Mouse (Mus musculus): Measurements from ENCODE around the gene Ap5z1.

The Ap5z1 gene

DNA sequence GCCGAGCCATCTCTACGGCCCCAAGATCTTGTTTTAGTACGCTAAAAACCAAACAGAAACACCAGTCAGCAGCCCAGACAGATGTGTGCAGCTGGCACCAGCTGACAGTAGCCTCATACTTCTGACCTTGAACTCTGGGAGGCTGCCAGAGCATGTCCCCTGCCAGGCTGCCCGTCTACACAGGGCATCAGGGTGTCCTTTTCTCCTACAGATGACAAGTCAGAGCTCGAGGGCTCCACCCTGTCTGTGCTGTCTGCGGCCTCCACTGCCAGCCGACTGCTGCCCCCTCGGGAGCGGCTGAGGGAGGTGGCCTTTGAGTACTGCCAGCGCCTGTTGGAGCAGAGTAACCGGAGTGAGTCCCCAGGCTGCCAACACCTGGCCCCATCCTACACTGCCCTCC is 6.1 kb downstream of the Ap5z1 start:
- no peak for DNase-seq (ENCODE audit: low spot score in 2 of 2)

DNA sequence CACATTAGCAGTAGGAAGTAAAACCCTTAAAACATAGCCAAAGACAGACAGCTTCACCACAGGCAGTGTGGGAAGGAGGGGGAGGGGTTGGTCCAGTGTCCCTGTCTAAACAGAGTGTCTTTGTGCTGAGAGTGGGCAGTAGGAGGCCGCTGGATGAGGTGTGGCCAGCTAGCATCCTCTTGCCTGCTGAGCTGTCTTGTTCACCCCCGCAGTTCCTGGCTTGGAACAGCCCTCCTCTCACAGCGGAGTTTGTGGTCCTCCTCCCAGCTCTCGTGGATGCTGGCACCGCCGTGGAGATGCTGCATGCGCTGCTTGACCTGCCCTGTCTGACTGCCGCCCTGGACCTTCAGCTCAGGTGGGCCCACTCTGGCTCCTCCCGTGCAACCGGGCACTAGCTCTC is 10.0 kb downstream of the Ap5z1 start:
- no peak for DNase-seq (ENCODE audit: low spot score in 2 of 2)

DNA sequence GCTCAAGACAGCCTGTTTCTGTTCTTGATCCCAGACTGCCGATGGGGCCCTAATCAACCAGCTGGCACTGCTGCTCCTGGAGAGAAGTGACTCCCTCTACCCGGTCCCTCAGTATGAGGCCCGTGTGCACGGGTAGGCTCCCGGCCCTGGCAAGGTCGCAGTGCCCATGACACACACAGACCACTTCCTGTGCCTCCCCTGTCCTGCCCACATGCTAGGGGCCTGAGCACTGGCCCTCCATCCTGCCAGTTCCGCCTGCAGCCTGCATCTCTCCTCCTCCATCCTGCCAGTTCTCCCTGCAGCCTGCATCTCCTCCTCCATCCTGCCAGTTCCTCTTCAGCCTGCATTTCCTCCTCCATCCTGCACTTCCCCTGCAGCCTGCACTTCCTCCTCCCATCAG is 11.9 kb downstream of the Ap5z1 start:
- DNase-seq (ENCODE audit: low spot score in 2 of 2) = no peak

DNA sequence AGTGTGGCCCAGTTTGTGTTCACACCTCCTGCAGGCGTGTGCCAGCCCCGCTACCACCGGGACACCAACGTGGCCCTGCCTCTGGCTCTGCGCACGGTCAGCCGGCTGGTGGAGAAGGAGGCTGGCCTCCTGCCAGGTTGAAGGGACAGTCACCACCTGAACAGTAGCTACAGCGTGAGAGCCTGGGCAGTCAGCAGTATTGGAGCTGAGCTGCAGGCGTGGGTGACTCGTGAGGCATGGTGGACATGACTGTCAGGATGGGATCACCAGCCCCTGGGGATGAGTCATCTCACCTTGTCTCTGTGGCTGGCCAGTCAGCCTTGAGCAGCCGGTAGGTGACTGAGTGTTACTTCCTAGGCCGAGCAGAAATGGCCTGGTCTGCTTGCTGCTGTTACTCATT is 13.6 kb downstream of the Ap5z1 start:
- no peak for DNase-seq (ENCODE audit: low spot score in 2 of 2)

DNA sequence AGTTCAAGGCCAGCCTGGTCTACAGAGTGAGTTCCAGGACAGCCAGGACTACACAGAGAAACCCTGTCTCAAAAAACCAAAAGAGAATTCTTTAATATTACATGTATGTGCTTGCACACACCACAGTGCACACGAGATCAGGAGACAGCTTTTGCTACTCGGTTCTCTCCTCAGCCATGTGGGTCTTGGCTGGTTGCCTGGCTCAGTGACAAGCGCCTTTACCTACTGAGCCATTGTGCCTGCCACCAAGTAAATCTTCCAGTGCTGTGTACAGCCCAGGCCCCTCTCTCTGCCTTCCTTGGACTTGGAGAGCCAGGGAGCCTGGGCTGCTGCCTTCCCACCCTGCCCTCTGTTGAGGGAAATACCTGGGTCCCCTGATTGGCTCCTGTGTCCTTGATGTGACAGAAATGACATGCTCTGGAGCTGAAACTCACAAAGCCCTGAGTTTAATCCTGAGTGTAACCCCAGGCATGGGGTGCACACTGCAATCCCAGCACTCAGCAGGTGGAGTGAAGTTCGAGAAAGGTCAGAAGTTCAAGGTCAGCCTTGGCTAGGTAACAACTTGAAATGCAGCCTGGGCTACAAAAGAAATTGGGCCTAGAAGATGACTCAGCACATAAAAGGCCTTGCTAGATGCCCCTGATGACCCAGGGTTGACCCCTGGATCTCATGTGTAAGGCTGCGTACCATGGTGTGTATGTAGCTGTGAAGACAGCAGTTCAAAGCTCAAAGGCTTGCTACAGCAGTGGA is 14.3 kb downstream of the Ap5z1 start:
- no peak for DNase-seq (ENCODE audit: low spot score in 2 of 2)

DNA sequence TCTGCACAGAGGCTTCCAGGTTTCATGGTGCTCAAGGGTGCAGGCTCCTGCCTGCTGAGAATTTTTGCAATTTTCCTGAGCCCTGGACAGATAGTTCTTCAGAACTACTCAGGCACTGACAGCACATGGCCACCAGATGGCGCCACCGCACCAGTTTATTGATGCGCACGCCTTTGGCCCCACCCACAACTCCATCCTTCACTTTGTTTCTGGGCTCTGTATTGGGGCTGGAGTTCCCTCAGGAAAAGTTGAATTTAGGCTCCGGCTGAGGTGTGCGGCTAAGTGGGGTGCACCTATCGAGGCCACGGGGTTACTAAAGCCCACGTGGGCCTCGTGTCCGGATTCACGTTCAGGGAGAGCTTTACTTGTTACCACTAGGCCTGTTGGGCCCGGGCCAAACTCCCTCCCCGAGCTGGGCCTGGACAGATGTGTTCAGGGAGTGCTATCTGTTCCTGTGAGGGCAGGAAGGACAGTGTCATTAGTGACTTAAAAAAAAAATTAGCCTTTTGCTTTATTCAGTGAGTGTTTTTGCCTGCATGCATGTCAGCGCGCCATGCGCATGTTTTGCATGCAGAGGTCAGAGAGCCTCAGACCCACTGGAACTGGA is 15.2 kb downstream of the Ap5z1 start:
- peak; percentile 68 to 78 for DNase-seq (ENCODE audit: low spot score in 2 of 2)

DNA sequence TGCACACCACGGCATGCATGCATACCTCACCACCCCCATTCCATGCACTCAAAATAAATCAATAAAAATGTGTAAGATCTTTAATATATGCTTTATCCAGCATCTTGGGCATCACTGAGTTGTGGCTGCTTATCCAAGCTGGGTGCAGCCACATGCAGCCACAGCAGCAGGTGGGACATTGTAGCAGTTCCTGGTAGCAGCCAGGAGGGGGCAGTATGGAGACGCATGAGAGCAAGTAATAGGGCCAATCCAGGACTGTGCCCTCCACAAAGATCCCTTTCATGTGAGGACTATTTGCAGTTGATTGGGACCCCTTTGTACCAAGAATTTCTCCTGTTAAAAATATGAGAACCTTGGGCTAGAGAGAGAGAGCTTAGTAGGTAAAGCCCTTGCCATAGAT is 18.8 kb downstream of the Ap5z1 start:
- no peak for DNase-seq (ENCODE audit: low spot score in 2 of 2)

DNA sequence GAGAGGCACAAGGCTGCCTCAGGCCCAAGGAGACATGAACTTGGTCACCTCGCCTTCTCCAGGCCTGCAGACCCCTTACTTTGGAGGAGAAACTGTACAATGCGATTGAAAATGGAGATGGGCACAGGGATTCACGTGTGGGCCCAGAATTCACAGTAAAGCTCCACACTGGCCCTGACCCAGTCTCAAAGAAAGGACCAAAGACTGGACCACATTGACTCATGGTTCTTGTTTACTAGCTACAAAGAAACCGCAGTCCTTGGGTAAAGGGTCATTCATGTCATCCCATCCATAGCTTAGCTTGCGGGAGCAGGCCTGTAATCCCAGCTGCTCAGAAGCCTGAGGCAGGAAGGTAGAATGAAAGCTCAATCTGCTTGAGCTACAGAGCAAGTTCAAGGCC is 19.8 kb downstream of the Ap5z1 start:
- no peak for DNase-seq (ENCODE audit: low spot score in 2 of 2)

DNA sequence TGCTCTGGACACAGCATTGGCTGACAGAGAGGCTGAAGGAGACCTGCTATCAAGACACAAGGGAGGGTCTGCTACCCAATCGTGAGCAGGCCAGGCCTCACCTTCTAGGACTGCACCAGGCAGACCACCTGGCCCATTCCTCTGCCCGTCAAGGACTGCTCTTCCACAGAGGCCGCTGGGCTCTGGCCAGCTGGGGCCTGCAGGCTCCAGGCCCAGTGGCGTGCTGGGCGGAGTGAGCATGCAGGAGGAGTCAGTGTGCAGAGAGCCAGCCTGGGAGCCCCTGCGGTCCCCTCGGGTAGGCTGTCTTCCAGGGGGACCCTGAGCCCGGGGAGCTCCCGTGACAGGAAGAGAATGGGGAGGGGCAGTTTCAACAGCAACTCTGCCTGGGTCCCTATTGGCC is 22.9 kb downstream of the Ap5z1 start:
- no peak for DNase-seq (ENCODE audit: low spot score in 2 of 2)

DNA sequence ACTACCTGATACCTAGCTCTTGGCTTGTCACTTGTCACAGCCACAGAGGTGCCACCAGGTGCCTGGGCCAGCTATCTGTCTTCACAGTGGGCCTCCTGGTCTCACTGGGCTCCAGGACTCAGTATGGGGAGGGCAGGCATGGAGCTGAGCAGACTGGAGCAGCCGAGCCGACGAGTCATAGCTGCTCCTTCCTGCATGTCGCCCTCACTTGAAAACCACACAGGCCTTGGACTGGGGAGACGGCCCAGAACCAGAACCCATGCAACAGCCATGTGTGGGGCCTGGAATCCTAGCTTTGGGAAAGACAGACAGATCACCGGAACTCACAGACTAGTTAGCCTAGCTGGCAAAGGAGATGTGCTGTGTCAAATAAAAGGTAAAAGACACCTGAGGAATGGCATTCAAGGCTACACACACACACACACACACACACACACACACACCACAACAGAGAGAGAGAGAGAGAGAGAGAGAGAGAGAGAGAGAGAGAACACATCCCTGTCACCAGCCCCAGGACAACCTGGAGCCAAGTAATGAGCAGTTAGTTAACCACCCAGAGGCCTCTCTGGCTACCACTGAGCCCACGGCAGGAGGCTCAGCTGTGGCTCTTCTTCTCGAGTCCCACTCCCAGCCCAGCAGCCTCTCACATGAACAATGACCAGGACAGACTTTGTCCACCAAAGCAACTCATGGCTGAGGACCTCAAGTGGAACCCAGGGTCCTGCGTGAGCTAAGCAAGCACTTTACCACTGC is 26.4 kb downstream of the Ap5z1 start:
- DNase-seq (ENCODE audit: low spot score in 2 of 2) = no peak

DNA sequence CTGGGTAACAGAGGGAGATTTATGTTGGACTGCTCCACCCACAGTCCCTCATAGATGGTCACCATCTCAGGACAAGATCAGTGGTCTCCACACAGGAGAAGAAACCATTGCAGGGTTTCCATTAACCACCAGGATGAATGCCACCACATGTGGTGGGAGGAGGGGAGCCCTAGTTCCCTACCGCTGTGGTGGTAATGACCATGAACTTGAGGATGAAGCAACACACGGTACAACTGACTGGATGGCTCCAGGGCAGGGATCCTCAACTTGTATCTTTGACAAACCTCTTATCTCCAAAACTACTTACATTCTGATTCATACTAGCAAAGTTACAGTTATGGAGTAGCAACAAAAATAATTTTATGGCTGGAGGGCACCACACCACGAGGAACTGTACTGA is 29.6 kb downstream of the Ap5z1 start:
- no peak for DNase-seq (ENCODE audit: low spot score in 2 of 2)

DNA sequence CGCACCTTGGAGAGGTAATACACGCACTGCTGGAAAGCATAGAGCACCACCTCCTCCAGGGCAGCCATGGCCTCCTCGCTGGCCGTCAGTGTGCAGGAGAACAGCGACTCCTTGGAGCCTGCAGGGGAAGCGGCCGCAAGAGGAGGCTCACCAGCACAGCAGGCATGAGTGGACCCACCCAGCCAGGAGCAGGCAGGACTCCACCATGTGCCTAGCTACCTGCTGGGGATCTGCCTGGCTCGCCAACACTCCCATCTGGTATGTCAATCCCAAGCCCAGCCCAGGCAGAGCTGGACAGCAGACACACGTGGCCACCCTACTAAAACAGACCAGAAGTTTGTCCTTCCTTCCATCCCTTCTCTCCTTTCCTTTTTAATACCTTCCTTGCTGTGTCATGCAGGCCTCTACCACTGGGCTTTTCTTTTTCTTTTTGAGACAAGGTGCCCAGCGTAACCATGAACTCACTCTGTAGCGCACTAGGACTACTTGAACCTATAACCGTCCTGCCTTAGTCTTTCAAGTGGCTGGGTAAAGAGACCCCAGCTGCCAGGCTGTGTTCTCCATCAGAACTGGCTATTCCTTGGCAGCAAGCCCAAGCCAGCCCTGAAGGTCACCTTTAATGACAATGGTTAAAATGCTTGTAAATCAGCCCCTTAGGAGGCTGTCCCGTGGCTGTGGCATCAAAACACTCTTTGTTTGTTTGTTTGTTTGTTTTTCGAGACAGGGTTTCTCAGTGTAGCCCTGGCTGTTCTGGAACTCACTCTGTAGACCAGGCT is 31.8 kb downstream of the Ap5z1 start:
- no peak for DNase-seq (ENCODE audit: low spot score in 2 of 2)

DNA sequence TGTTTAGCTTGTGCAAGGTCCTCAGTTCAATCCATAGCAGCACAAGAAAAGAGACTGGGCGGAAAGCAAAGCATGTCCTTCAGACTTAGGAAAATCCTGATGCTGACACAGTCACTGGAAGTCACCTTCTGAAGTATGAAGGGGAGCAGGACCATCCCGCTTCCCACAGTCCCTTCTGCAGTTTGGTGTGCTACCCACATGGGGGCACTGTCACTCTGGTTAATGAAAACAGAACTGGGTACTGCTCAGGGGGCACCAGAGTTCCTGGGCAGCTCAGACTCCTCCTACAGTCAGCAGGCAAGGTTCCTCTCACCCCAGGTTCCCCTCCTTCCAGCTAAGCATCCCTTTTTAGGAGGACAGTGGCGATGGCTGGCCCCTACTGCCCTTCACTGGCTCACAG is 35.2 kb downstream of the Ap5z1 start:
- peak in 1 of 2 experiments; percentile 34 for DNase-seq (ENCODE audit: low spot score in 2 of 2)

DNA sequence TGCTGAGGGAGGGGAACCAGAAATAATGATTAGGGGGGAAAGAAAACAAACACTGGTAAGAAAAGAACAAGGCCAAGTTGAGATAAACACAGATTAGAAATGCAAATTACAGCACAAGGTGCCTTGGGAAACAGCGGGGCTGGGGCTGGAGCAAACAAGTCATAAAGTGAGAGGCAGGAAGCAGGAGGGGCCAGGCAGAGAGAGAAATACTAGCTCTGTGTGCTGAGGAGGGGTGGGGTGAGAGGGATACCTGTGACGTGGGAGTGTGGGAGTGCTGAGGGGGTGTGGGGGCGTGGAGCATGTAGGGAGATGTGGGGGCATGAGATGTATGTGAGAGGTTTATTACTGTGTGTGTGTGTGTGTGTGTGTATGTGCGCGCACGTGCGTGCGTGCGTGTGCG is 37.2 kb downstream of the Ap5z1 start:
- DNase-seq (ENCODE audit: low spot score in 2 of 2) = no peak

DNA sequence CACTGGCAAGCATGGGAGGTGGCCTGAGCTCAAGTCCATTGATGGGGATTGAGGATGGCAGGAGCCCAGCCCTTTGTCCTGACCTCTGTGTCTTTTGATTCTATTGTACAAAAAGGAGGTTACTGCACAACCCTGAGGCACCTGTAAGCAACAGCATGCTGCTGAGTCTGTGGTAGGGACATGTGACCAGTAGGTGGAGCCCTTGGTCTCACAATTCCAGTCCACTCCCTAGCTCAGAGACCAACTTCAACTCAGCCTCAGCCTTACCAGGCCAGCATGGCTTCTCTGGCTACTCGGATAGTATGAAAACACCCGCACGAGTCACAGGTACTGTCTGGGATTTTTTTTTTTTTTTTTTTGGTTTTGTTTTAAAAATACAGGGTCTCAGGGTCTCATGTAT is 38.7 kb downstream of the Ap5z1 start:
- peak; percentile 68 to 75 for DNase-seq (ENCODE audit: low spot score in 2 of 2)

DNA sequence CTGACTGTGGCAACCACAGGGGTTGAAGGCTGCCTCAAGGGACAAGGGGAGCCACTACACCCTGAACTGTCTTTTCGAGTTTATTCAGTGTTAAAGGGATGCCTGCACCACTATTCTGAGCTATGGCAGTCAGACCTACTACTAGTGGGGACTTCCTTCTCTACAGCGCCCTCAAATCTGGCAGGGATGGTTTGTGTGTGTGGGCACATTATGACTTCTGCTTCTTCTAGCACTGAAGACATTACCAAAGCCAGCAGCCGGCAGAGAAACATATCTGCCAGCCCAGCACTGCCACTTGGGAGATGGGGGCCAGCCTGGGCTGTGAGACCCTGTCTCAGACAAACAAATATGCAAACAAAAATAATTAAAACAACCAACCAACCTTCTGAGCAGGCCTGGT is 40.4 kb downstream of the Ap5z1 start:
- DNase-seq (ENCODE audit: low spot score in 2 of 2) = no peak

DNA sequence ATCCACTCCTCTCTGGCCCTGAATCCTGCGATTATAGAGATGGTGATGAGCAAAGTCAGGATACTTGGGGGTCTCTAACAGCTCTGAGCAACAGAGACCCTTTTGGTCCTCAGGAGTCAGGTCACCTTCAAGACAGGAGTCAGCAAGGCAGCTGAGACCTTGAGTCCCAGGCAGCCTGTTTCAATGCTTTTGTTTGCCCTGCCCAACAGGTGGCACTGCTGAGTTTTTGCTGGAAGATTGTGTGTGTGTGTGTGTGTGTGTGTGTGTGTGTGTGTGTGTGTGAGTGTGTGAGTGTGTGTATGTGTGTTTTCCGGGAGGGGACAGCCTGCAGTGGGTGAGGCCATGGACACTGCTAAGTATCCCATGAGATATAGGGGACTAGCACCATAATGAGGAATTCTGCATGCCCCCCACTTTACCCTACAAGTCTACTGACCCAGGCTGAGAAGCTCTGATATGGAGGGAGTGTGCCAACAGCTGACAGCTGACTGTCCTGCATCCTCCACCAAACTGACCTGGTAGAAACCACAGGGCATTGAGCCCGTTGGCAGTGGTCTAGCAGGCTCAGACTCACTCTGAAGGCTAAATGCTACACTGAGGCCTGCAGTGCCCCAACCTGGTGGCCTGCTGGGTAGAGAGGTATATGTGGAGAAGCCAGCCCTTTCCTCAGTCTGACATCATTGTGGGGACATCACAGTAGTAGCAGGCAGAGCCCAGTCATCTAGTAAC is 42.1 kb downstream of the Ap5z1 start:
- DNase-seq (ENCODE audit: low spot score in 2 of 2) = no peak

DNA sequence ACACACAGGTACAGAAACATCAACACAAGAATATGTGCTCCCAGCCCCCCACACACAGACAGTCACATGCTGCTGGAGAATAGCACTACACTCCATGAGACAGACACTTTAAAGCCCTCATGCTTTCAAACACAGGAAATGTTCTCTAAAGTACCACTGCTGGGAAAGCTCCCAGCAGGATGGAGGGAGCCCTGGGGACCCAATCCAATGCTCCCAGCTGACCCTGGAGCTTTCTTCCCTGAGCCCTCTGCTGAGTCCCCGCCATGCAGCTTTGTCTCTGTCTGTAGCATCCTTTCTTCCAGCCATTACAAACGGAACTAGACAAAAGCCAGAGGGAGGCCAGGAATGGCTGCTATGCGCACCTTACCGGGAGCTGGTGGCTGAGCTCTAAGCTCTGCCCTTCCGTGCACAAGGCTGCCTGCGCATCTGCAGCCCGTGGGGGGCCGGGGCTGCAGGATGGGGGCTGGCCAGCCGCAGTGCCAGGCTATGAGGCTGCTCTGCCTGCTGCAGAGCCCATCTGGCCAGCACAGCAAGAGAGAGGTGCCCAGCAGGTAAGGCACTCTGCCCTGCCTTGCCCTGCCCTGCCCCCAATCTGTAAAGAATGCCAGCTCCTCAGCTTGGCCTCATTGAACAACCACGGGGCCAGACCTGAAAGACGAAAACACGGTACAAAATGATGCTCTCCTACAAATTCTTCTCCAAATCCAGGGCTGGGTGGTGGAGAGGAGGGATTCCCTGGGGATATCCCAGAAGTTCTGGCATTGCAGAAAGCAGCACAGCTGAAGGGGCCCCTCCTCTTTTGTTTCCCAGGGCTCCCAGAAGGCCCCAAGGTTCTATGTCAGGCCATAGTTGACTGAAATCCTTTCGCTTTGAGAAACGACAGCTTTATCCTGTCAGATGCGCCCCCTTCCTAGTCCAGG is 45.7 kb downstream of the Ap5z1 start:
- no peak for DNase-seq (ENCODE audit: low spot score in 2 of 2)

DNA sequence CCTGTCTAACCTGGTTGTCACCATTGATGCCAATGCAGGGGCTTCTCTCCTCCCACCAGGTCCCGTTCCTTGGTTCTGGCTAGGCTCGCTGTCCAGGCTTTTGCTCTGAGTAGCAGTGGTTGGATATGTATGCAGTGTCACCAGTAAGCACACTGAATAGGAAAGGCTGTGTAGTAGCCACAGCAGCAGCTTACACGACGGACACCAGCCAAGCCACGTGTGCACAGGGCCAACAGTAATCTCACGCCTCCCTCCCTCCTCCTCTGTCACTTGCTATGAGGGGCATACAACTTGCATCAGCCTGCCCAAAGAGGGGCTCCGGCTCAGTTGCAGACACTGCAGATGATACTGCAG is 46.3 kb downstream of the Ap5z1 start:
- DNase-seq (ENCODE audit: low spot score in 2 of 2) = no peak

DNA sequence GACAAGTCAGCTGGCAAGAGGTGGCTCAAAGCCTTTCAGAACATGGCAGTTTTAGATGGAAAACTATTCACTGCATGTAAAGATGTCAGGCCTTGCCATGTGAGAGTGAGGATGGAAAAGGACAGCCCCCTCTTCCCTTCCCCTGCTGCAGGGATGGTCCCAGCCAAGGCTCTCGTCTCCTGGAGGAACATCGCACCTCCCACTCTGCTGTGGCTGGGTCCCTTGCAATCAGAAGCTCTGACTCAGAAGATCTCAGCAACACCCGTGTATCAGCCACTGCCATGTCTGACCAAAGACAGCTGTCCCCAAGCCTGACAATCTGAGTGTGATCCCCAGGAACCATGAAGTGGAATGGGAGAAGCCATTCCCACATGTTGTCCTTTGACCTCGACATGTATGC is 48.4 kb downstream of the Ap5z1 start:
- no peak for DNase-seq (ENCODE audit: low spot score in 2 of 2)

DNA sequence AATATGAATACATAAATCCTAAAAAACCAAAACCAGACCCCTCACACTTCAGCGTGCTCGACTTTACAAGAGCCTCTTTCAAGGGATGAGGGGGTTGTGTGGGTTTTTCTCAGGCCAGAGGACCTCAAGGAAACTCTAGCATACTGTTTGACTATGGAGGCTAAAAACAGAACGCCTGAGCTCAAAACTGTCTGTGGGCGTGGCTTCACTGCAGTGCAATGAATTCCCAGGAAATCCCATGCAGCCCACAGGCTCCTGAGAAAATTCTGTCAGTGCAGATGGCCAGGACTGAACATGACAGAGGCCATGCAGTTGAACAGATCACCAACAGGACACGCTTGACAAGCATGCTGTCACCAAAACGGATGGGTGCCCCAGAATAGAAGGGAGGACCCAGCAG is 55.2 kb downstream of the Ap5z1 start:
- no peak for DNase-seq (ENCODE audit: low spot score in 2 of 2)
